In the genomic region with DNA sequence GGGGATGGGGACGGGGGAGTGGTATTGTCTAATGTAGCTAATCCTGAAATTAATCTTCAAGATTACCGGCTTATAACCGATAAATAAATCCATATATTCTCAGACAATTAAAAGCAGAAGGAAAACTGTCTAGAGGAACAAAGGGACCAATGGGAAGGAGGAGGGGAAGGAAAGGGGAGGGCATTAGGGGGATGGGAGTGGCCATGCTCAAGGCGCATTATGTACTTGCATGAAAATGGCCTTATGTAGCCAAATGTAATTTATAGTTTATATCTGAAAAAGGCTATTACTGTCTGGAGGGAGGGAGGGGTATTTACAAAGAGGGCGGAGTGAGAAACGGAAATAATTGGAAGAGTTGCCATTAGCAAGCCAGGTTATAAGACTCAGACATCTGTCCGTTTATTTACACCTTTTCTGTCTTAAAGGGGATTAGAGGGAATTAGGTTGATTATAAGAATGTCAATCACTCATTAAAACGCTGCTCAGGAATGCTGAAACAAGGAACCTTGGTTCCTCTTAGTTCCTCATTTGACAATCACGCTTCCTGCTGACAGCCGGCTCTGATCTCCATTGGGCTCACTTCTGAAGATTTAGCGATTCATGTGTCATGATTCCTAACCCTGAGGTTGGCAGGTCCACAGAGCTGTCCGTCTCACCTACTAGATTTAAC, we compare ENCODE assay signal across 18 mouse cellular contexts. TPM values are rescaled to one million over a fixed set of nuclear protein-coding genes. Genes with fewer than 3 reads are reported as not detected.
DNase-seq lines count a peak whose midpoint lies in the region; ATAC-seq and TF ChIP-seq lines count a peak whose summit lies in the region.
"Had no signal": no experiment of that assay in that cellular context is flagged by ENCODE, and none has a peak within 500 bp of the region (broad histone marks: within the 10 kb centered on the region; RNA-seq: fewer than 3 reads in every experiment).

No protein-coding gene starts in this region.

- no peaks in the 10 kb centered on the region for H3K9me3 ChIP-seq in lung, postnatal 0 days (ENCODE audit: low read length)
- no peaks in the 10 kb centered on the region for H3K9me3 ChIP-seq in stomach, embryonic 16.5 days (replicated peaks; ENCODE audit: control insufficient read depth, low read length)
- H3K9me3 ChIP-seq: G1E; hindbrain, embryonic 15.5 days; limb, embryonic 10.5 days; liver, embryonic 12.5 days had no signal

- ATAC-seq in lung, postnatal 0 days = no peak
- ATAC-seq in common myeloid progenitor, adult 5-6 weeks (replicated peaks; ENCODE audit: low read depth, poor library complexity, severe bottlenecking) = peak; percentile 58
- no peak for ATAC-seq in stomach, embryonic 16.5 days (ENCODE audit: insufficient read depth, low FRiP score)
- ATAC-seq in activated CD4-positive, CD25-positive, alpha-beta regulatory T cell, adult 4 months = no peak
- ATAC-seq: liver, embryonic 12.5 days had no signal

- no peak for DNase-seq in lung, postnatal 0 days (ENCODE audit: low spot score)
- no peak for DNase-seq in lung, postnatal 10 days
- no peak for DNase-seq in urinary bladder, adult 18-20 months (ENCODE audit: low spot score in 2 of 2)
- DNase-seq: adrenal gland, adult 8-10 months; cerebellum, postnatal 10 days; gastrocnemius, adult 2 months; heart, postnatal 10 days; kidney, adult 2 months; right cerebral cortex, postnatal 14 days had no signal

- H3K4me3 ChIP-seq in lung, postnatal 0 days (ENCODE audit: low read depth, low read length) = no peak overlapping the region
- no peak overlapping the region for H3K4me3 ChIP-seq in macrophage (ENCODE audit: inconsistent target)
- H3K4me3 ChIP-seq in stomach, embryonic 16.5 days (replicated peaks; ENCODE audit: low read length) = no peak overlapping the region; the same call in 1 of the 2 replicates
- H3K4me3 ChIP-seq: erythroblast, embryonic 14.5 days; gastrocnemius, adult 2 months; hindbrain, embryonic 15.5 days; limb, embryonic 10.5 days; liver, embryonic 12.5 days had no signal

- H3K4me1 ChIP-seq in lung, postnatal 0 days (ENCODE audit: insufficient read depth, low read depth, low read length) = no peaks in the 10 kb centered on the region
- no peaks in the 10 kb centered on the region for H3K4me1 ChIP-seq in stomach, embryonic 16.5 days (ENCODE audit: control insufficient read depth, insufficient read depth, low read length)
- H3K4me1 ChIP-seq: hindbrain, embryonic 15.5 days; liver, embryonic 12.5 days had no signal

- H3K27ac ChIP-seq in lung, postnatal 0 days (ENCODE audit: low read length) = no peak overlapping the region
- peak overlapping the region; percentile 39 for H3K27ac ChIP-seq in macrophage
- no peak overlapping the region for H3K27ac ChIP-seq in stomach, embryonic 16.5 days (ENCODE audit: low read length)
- H3K27ac ChIP-seq: gastrocnemius, adult 2 months; hindbrain, embryonic 15.5 days; limb, embryonic 10.5 days; liver, embryonic 12.5 days had no signal

- TF ChIP-seq CTCF in lung, postnatal 0 days (IDR thresholded peaks at IDR 0.05) = no peak

- H3K9ac ChIP-seq in lung, postnatal 0 days (replicated peaks; ENCODE audit: low read depth) = no peak overlapping the region
- H3K9ac ChIP-seq in stomach, embryonic 16.5 days (ENCODE audit: low read length) = no peak overlapping the region
- H3K9ac ChIP-seq: hindbrain, embryonic 15.5 days; liver, embryonic 12.5 days had no signal

- WGBS in lung, postnatal 0 days = 41% methylated on average over 12 of the region's 12 CpGs
- 20% methylated on average over 9 of the region's 12 CpGs for WGBS in macrophage (ENCODE audit: missing documents)
- WGBS in stomach, embryonic 16.5 days = 45% methylated on average over 12 of the region's 12 CpGs

- H3K4me2 ChIP-seq in lung, postnatal 0 days (replicated peaks; ENCODE audit: low read depth, low read length) = peak overlapping the region; percentile 17; the same call in 1 of the 2 replicates
- H3K4me2 ChIP-seq in stomach, embryonic 16.5 days (ENCODE audit: low read depth, low read length) = peak overlapping the region; percentile 32; the same call in 1 of the 2 replicates
- H3K4me2 ChIP-seq: hindbrain, embryonic 15.5 days; liver, embryonic 12.5 days had no signal

- no peak for TF ChIP-seq EP300 in lung, postnatal 0 days (IDR thresholded peaks at IDR 0.05)

- no peaks in the 10 kb centered on the region for H3K79me2 ChIP-seq in macrophage (ENCODE audit: inconsistent target)

- no peaks in the 10 kb centered on the region for H3K27me3 ChIP-seq in lung, postnatal 0 days (replicated peaks; ENCODE audit: insufficient read depth, low read length)
- H3K27me3 ChIP-seq in stomach, embryonic 16.5 days (ENCODE audit: control insufficient read depth, insufficient read depth, low read length) = no peaks in the 10 kb centered on the region
- H3K27me3 ChIP-seq: hindbrain, embryonic 15.5 days; liver, embryonic 12.5 days had no signal

- no peaks in the 10 kb centered on the region for H3K36me3 ChIP-seq in lung, postnatal 0 days (ENCODE audit: insufficient read depth, low read length)
- no peaks in the 10 kb centered on the region for H3K36me3 ChIP-seq in macrophage (ENCODE audit: inconsistent target)
- no peaks in the 10 kb centered on the region for H3K36me3 ChIP-seq in stomach, embryonic 16.5 days (ENCODE audit: control insufficient read depth, insufficient read depth, low read length)
- H3K36me3 ChIP-seq: G1E; hindbrain, embryonic 15.5 days; limb, embryonic 10.5 days; liver, embryonic 12.5 days had no signal

RNA-seq across cellular contexts. Expression of gene Colgalt2, which starts 28.4 kb away (rescaled TPM):
- 3.3 and 3.6 TPM in 2 replicates for polyA plus RNA-seq in lung, postnatal 0 days (2015; fragmentation: Nextera tagmentation; extraction: Ambion mirVana)
- total RNA-seq in common myeloid progenitor, adult 5-6 weeks (2017) = not detected in 2 replicates
- total RNA-seq in macrophage (2018; cell fraction: chromatin; rRNA removed) = not detected
- under 1 TPM in 1 of 26 experiments, not detected in 25; 0.03 TPM for total RNA-seq in macrophage (2018; cell fraction: cytosol; rRNA removed)
- total RNA-seq in macrophage (2018; cell fraction: nucleus; rRNA removed) = not detected
- polyA plus RNA-seq in macrophage (2018) = not detected in 3 replicates
- polyA plus RNA-seq in stomach, embryonic 16.5 days (2015; fragmentation: Nextera tagmentation; extraction: Ambion mirVana) = 1.0 and 1.5 TPM in 2 replicates
- not detected for polyA plus RNA-seq in activated CD4-positive, CD25-positive, alpha-beta regulatory T cell, adult 4 months (2017; shearing (Covaris generic))
- polyA plus RNA-seq: erythroblast, embryonic 14.5 days; G1E had no signal

RNA-seq across cellular contexts. Expression of gene Tsen15, which starts 41.6 kb away (rescaled TPM):
- polyA plus RNA-seq in lung, postnatal 0 days (2015; fragmentation: Nextera tagmentation; extraction: Ambion mirVana) = 35.9 and 36.6 TPM in 2 replicates
- 52.0 and 52.8 TPM in 2 replicates for total RNA-seq in common myeloid progenitor, adult 5-6 weeks (2017)
- total RNA-seq in macrophage (2018; cell fraction: chromatin; rRNA removed) = 10 to 100 TPM in 21 of 26 experiments, 1 to 10 TPM in 5; 3.4 to 48.6 (median 20.4) TPM
- total RNA-seq in macrophage (2018; cell fraction: cytosol; rRNA removed) = 10 to 100 TPM in 16 of 26 experiments, 1 to 10 TPM in 10; 6.7 to 15.4 (median 10.6) TPM
- 10 to 100 TPM in 15 of 26 experiments, 1 to 10 TPM in 11; 2.9 to 54.0 (median 13.6) TPM for total RNA-seq in macrophage (2018; cell fraction: nucleus; rRNA removed)
- 11.8 to 33.5 TPM (median 18.3 TPM) in 3 replicates for polyA plus RNA-seq in macrophage (2018)
- 54.3 and 62.3 TPM in 2 replicates for polyA plus RNA-seq in stomach, embryonic 16.5 days (2015; fragmentation: Nextera tagmentation; extraction: Ambion mirVana)
- polyA plus RNA-seq in activated CD4-positive, CD25-positive, alpha-beta regulatory T cell, adult 4 months (2017; shearing (Covaris generic)) = 10 to 100 TPM; 20.7 to 21.3 TPM
